Mouse (Mus musculus): ENCODE data around the gene Ap2b1. TPM values are rescaled to one million over a fixed set of nuclear protein-coding genes. Genes with fewer than 3 reads are reported as not detected.
"Not testable (repeated sequence)": the region's sequence is repeated elsewhere in the genome, so short reads cannot be mapped to it uniquely, and the experiment has no call there.

The Ap2b1 gene
- 10 to 100 TPM; 52.6 to 58.6 TPM for total RNA-seq (2021)
- long read RNA-seq, experiment 1, full-length matches to known transcripts, result 5 of 8 reads
- long read RNA-seq, experiment 1, partial matches to known transcripts, result 2 of 8 reads
- long read RNA-seq, experiment 1, other reads (novel, unspliced or antisense), result 1 of 8 reads
- long read RNA-seq, experiment 2, full-length matches to known transcripts, result 4 of 7 reads
- long read RNA-seq, experiment 2, partial matches to known transcripts, result 0 of 7 reads
- long read RNA-seq, experiment 2, other reads (novel, unspliced or antisense), result 3 of 7 reads

DNA sequence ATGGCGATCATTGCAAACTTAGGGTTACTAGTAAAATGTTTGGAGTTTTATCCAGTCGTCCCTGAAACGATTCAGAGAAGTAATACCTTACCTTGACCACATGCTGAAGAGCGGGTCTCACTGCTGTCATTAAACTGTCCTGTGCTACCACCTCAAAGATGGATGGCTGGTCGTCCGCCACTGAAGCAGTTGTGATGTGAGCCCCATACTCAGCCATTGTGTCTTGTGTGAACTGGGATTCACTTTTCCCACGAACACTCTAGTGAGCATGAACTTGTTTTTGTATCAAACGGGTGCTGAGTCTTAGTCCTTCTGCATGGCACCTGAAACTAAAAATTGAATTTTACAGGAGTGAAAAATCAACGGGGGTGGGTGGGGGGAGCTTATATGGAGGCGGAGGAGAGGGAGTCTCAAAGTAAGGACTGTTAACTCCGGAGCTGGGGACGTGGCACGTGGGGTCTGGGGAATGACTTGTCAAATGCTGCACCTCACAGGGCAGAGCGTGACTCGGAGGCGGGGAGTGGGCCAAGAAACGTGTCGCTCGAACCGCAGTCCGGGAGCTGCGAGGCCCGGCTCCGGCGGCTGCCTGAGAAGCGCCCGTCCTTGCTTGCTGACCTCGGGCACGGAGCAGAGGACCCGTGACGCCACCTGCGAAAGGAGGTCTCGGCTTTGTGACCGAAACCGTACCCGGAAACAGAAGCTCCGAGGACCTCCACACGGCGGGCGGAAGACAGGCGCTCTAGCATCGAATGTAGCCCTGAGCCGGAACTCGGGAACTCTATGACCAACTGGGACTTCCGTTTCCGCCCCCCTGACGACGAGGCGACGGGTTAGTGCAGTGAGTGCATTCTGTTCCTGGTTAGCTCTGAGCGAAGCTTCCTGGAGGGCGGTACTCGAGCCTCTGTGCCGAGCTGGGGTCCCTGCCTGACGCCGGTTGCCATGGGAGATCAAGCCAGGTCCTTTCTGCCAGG is at the start of gene Ap2b1:
Gene Ap2b1 (plus strand): TSS at position 800 of the 971 bp plus-strand sequence.
- intact Hi-C loops (cut with DNase I), result no loop called here
- peak; percentile 89 to 92 for DNase-seq

DNA sequence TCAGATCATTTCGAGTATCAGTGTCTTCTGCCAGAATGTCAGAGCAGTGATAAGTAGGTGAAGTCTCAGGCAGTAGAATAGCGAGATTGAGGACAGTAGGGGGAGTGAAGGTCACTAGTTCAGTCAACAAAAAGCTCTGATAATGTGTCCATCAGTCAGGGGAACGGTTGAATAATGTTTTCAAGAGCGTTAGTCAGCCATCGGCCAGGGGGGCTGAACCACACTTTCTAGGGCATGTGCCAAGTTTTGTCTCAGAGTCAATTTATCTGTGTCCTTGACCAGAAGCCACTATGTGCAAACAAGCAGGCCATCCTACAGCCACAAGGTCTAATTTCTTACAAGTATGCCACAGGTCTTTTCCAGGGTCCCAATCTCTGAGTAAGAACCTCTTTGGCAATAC is 41.6 kb upstream of the Ap2b1 start:
- DNase-seq; intact Hi-C loops (cut with DNase I): not testable (repeated sequence)

DNA sequence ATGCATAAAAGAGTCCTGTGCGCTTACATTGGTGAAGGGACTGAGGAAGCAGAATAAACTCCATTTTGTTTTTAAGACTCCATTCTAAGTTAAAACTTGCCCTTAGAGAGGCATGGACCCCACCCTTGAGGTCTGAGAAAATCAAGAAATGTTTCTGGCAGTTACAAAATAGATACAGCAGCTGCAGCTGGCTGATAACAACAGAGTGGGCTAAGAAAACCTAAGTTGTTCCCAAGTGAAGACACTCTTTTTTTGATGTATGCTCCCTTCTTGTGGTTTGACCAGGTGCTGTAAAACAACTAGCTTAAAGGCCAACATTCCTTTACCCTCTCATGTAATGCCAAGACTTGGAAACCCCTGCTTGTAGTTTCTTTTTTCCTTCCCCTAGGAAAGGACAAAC is 36.2 kb upstream of the Ap2b1 start:
- intact Hi-C loops (cut with DNase I), result no loop called here
- no peak for DNase-seq

DNA sequence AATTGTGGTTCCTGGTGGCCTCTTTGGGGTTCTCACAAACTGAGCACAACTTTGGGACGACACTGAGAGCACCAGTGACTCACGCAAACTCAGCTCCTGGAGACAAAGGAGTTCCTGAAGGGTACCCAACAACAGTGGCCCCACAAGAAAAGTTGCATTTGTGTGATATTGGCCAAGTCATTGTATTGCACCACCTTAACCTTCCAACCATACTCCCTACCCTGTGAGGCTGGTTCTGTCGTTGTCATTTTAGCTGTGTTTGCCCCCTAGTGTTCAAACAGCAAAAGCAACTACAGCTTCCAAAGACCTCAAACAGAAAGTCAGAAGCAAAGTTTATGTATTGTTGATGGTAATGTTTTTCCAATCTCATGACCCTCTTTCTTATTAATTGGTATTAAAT is 35.7 kb upstream of the Ap2b1 start:
- intact Hi-C loops (cut with DNase I), result no loop called here

DNA sequence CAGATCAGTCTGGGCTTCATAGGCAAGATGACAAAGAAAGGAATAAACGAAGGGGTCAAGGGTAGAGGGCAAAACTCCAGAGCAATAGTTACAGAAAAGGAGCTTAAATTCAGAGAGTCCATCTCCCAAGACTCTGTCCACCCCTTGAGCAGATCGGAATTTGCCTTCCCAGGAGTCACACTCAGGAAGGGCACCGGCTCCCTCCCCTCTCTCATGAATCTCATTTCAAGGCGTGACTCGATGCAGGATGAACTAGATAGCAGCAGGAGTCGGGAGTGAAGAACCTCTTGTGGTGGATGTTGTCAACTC is 28.0 kb upstream of the Ap2b1 start:
- no peak for DNase-seq
- intact Hi-C loops (cut with DNase I), result no loop called here

More for the DNA sequence above, 35.7 kb upstream of the Ap2b1 start:
- no peak for DNase-seq

DNA sequence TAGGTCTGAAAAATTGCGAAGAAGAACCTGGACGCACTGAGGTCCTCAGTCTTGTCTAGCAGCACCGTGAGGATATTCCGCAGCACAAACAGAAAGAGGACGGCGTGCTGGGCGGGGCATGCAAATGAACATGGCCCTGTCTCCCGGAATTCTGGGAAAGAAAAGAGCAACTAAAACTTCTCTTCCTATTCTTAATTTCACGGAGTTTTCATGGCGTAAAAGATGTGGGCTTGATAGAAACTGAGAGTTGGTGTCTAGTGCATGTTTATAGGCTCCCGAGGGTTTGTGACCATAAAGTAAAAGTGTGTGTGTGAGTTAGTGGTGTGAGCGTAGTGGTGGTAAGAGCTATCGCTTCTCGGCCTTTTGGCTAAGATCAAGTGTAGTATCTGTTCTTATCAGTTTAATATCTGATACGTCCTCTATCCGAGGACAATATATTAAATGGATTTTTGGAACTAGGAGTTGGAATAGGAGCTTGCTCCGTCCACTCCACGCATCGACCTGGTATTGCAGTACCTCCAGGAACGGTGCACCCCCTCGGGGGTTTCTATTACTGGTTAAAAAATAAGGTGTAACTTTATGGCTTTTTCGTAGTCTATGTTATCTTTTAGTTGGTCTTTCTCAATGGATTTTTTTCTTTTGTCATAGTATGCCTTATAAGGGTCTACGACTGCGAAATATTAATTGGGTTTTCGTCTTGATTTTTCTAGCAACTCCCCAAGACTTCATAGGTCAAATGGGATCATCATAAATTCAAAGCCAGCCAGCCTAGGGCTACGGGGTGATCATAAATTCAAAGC is 27.5 kb upstream of the Ap2b1 start:
- peak; percentile 75 to 78 for DNase-seq
- intact Hi-C loops (cut with DNase I), result no loop called here

DNA sequence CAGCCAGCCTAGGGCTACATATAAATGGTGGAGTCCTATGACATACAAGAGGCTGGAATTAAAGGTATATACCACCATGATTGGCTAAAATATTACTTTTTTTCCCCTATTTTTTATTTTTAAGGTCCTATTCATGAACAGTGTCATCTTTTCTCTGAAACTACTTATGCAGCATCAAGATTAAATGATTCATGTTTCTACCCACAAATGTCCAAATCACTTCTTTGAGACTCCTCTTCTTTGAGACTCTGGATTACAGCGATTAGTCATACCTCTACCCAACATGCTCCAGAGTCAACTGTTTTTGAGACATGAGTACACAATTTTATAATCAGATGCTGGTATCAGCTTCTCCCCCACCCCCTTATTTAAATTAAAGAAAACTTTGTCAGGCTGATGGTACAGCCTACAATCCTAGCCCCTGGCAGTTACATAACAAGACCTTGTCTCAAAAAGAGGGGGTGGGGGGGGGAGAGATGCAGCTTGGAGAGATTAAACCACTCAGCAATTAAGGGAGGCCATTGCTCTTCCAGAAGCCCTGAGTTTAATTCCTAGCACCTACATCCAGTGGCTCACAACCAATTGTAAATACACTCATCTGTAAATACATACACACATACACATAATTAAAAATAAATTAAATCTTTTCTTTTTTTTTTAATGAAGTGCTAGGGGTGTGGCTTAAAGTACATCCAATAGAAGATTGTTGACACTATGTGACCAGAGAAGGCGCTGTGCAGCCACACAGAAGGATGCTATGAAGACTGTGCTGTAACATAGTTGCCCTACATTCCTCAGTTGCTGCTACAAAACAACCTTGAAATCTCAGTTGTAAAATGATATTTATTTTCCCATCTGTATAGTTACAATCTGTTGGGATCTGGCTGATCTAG is 26.6 kb upstream of the Ap2b1 start:
- DNase-seq, result peak in 1 of 2 experiments; percentile 18
- intact Hi-C loops (cut with DNase I), result no loop called here

DNA sequence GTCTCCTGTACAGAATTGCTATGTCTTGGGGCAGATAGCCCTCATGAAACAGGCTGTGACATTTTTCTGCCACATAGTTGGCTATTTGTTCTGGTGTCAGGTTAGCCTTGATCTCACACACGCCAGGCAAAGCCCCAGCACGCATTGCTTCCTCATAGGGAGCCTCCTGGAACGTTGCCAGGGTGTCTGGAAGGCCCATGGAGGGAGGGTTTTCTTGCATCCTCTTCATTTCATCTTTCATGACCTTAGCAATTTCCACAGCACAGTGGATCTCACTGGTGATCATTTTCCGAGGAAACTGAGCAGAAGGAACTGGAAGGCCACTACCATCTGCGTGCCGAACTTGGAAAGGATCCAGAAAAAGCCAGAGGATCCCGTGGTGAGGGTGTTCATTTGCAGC is 22.6 kb upstream of the Ap2b1 start:
- intact Hi-C loops (cut with DNase I), result no loop called here

DNA sequence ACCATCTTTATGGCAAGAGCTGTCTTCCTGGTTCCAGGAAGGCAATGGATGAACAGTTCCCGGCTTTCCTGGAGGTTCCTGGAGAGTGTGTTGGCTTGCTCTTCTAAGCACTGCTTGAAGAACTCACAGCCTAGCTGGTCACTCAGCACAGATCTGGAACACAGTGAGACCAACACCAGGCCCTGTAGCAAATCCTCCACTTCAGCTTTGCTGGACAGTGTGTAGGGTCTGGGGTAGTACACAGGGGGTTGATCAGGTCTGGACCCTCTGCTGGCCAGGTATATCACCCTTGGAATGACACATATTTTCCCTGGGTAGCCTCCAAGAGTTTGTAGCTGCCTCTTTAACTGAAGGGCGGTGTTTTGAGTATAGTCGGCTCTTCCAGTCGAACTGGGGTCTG is 19.8 kb upstream of the Ap2b1 start:
- intact Hi-C loops (cut with DNase I), result no loop called here

More for the DNA sequence above, 22.6 kb upstream of the Ap2b1 start:
- no peak for DNase-seq

DNA sequence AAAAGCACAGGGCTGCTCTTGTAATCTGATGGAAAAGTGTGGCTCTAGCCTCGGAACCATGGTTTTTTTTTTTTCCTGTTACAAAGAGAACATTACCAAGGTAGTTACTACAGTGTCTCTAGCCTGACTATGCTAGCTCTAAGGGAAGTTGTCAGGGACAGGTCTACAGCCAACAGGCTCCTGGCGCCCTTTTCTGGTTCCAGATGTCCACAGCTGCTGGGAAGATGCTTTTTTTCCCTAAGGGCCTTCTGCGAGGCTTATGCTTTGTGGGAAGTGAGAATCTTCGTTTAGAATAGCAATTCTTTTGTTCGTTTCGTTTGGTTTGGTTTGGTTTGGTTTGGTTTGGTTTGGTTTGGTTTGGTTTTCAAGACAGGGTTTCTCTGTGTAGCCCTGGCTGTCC is 19.1 kb upstream of the Ap2b1 start:
- intact Hi-C loops (cut with DNase I), result no loop called here
- peak; percentile 70 to 77 for DNase-seq

More for the DNA sequence above, 19.8 kb upstream of the Ap2b1 start:
- no peak for DNase-seq

DNA sequence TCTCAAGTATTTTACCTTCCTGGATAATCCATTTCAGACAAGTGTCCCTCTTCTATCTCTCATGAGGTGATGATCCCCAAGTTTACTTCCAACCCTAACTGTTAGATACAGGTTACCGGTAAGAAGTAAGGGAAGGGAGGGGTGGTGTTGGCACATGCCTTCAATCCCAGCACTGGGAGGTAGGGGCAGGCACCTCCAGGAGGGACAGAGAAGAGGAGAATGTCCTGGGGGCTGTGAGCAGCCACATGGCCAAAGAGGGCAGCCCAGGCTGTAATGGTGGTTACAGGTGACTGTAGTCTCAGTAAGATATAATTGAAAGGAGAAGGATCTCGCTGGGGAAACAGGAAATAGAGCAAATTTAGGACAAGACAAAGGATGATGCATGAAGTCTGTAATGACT is 16.7 kb upstream of the Ap2b1 start:
- intact Hi-C loops (cut with DNase I), result no loop called here
- no peak for DNase-seq

DNA sequence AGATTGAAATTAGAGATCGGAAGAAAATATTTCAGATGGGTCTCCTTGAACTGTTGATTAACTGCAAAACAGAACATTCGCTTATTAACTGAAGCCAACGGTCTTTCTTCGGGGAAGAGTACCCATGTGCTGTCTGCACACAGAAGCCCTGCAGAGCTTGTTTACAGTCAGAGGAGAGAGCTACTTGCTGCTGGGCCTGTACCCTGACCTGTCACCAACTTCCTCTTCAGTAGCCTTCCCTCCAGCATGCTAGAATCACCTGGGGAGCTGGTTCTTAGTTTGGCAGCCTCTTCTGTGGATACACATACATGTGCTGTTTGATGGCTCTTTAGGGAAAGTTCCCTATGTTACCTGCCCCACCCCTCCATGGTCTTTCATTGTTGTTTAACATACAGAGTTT is 13.2 kb upstream of the Ap2b1 start:
- intact Hi-C loops (cut with DNase I), result no loop called here
- no peak for DNase-seq

DNA sequence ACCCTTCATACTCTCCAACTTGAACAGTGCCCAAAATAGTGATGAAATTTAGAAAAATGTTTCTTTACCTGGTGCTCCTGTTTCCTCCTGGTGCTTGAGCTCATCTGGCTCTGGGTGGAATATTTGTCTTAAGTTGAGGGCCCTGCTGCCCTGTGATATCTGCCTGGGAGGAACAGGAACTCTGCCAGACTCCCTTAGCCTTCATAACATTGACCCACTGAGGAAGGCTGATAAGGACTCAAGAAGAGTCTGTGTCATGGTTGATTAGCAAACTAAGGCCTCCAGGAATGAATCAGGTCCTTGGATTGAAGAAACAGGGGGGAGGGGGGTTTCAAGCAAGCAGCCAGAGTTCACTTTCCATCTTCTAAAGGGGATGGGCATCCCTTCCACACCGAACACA is 12.3 kb upstream of the Ap2b1 start, which contains the start of gene Slfn14:
Gene Slfn14 (minus strand): TSS at position 161 of the 400 bp plus-strand sequence.
- intact Hi-C loops (cut with DNase I), result no loop called here
- no peak for DNase-seq

DNA sequence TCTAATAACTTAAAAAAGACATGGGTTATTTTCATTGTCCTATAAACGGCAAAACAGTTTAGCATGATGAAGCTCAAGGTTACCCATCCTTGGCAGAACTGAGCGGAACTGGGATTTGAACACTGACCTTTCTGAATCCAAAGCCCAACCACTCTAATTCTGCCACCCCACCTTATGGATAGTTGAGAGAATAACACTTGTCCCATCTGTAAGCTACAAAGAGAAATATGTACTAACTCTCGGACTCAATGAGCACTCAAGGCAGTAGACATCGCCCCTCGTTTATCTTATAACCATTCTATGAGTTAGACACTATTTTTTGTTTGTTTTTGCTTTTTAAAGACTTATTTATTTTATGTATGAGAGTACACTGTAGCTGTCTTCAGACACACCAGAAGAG is 9.8 kb upstream of the Ap2b1 start:
- no peak for DNase-seq
- intact Hi-C loops (cut with DNase I), result no loop called here

DNA sequence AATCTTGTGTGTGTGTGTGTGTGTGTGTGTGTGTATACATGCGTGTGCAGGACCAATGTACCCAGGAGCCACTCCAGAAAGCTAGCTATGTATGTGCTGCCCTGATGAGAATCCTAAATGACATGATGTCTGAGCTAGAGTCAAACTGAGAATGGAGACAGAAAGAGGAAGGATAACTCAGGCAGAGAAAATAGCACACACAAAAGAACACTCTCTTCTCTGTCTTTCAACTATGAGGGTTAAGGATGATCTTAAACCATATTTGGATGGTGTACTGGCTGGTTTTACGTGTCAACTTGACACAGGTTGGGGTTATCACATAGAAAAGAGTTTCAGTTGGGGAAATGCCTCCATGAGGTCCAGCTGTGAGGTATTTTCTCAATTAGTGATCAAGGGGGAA is 9.2 kb upstream of the Ap2b1 start:
- intact Hi-C loops (cut with DNase I), result no loop called here
- DNase-seq, result no peak

DNA sequence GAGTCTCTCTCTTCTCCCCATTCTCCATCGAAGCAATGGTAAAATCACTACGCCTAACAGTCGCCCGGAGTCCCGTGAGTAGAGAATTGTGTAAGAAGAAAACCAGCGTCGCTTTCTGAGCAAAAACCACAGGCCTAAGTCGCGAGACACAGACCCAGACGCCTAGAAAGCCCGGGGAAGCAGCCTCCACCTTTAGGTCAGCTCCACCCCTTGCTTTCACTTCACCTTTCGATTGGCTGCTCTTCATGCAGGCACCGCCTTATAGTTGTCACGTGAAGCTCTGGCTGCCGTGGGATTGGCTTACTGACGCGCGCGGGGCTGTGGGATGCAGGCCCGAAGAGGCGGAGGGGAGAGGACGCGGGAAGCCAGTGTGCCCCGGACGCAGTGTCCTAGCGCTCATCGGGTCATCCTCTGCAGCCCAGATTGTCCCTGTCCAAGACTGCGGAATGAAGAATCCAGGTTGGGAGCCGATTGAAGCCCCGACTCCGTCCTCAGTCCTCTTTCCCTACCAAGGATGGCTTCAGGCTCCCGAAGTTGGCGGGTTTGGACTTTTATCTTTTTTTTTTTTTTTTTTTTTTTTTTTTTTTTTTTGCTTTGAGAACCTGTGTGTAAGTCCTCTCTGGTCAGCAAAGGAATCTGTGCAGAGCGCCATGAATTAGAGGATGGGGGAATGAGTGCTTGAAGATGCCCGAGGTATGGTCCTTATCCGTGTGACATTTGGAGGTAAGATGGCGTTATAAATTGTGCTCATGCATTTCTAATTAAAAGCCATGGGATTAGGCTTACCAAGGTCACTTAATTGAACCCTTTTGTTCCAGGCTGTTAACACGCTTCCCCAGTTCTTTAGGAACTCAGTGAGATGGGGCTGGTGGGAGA is 7.2 kb upstream of the Ap2b1 start:
- peak; percentile 94 to 95 for DNase-seq
- intact Hi-C loops (cut with DNase I), result no loop called here

DNA sequence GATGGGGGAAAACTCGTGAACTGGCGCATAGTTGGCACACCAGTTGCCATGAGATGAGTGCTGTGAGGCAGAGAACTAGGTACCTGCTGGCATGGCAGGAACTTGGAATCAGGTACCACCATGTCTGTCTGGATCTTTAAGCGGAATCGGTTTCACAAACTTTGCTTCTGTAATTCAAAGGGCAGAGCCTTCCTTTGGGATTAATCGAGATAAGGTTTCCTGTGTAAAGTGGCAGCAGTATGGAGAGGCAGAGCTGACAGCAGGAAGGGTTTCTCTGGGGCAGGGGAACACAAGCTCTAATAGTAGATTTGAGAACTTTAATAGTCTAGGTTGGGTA is 6.6 kb upstream of the Ap2b1 start:
- DNase-seq, result no peak
- intact Hi-C loops (cut with DNase I), result no loop called here

DNA sequence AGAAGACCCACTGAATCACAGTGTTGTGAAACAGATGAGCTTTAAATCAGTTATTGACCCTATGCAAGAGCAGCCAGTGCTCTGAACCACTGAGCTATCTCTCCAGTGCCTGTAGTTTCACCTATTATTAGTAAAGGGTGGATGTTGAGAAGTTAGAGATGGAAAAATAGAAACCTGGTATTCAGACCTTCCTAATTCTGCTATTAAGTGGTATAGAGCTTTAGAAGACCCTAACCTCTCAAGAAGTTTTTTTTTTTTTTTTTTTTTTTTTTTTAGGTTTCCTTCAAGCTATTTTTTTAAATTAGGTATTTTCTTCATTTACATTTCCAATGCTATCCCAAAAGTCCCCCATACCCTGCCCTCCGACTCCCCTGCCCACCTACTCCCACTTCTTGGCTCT is 5.6 kb upstream of the Ap2b1 start:
- intact Hi-C loops (cut with DNase I), result no loop called here
- DNase-seq, result no peak

DNA sequence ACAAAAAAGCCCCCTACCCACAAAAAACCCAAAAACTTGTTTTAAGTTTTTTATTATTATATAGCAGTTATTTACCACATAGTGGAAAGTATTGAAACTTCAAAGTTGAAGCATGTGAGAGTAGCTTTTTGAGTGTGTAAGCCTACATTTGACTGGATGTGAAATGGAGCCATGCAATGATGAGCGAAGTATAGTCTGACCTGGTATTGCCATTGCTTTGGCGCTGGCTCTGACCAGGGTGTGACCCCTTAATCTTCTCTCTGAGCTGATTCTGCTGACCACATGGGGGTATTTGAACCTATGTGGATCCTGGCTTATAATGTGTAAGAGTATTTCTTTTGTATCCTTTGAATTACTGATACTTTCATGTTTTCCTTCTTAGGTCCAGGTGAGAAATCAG is 4.7 kb upstream of the Ap2b1 start:
- intact Hi-C loops (cut with DNase I), result no loop called here

More for the DNA sequence above, 4.7 kb upstream of the Ap2b1 start:
- DNase-seq, result no peak

Measured in heart, postnatal 14 days (tissue).